Mouse (Mus musculus) T-cell, adult 2 months (primary cell): ENCODE measurements around the gene Grin2c.
A peak's percentile ranks its signal among the peaks of the same experiment; 100 is the strongest.

ENCODE experiments used
- DNase-seq: peaks from one replicate; pipeline ENCODE4 v3.0.0; 2022; ENCODE audit warnings: low spot score

Grin2c gene

DNA sequence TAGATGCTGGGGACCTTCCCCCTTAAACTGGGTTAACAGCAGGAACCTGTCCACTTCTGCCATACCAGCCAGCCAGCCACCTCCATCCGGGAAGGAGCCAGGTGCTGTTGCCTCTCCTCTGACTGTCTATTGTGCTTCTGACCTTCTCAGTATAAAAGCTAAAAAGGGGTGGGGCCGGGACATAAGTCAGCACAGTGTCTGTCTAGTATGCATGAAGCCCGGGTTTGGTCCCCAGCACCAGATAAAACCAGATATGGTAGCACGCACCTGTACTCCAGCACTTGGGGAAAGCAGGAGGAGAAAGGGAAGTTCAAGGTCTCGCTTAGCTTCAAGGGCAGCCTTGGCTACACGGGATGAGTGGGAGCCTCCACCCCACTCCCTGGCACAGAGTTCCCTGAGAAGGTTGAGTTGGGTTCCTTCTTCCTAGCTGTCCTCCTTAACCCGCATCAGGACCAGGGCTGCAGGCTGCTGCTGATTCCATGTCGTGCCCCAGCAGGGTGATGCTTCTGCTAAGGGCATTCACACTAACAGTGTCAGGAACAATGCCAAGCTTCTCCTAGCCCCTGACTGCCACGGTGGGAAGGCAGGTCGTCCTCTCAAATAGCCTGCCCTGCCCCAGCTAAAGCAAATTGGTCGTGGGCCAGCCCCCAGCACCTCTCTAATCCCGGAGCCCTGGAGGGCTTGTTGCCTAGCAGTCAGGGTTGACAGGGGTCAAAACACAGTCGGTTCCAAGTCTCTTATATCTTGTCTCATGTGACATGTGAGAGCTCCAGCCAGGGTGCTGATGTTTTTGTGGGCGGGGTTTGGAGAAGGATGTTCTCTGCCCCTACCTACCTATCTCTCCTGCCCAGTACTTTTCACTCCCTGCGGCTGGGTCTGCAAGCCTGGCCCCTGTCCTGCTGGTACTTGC, 37.8 kb downstream of the Grin2c start:
- DNase-seq: no peak

DNA sequence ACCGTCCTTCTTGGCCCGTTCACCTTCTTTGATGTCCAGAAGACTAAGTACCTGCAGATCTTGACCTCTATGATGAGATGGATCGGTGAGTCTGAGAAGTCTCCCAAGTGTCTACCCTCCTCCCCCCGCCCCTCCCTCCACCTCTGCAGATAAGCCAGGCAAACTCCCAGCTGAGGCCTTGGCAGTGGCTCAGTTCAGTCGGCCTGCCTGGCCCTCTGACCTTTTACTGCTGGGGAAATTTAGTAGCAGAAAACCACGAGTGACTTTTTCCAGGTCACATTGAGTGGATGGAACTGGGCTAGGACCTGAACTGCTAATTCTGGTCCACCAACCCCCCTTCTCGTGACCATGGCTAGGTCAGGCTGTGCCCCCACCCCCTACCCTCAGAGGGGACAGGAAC, 38.6 kb downstream of the Grin2c start:
- no peak for DNase-seq

DNA sequence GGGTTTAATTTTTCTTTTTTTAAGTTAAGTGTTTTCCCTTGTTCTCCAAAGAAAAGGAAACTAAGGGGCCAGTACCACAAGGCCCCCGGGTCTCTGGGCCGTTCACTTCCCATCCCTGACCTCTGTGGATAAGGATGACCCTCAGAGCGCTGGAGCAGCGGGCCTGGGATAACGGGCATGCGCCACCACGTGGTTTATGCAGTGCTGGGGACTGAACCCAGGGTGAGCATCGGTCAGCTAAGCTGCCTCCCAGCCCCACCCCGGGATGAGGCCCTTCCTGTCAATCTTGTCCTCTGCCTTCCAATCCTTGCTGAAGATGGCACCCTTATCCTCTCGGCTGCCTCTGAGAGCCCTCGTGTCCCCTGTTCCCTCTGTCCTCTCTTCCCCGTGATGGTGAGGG, 39.4 kb downstream of the Grin2c start:
- no peak for DNase-seq

DNA sequence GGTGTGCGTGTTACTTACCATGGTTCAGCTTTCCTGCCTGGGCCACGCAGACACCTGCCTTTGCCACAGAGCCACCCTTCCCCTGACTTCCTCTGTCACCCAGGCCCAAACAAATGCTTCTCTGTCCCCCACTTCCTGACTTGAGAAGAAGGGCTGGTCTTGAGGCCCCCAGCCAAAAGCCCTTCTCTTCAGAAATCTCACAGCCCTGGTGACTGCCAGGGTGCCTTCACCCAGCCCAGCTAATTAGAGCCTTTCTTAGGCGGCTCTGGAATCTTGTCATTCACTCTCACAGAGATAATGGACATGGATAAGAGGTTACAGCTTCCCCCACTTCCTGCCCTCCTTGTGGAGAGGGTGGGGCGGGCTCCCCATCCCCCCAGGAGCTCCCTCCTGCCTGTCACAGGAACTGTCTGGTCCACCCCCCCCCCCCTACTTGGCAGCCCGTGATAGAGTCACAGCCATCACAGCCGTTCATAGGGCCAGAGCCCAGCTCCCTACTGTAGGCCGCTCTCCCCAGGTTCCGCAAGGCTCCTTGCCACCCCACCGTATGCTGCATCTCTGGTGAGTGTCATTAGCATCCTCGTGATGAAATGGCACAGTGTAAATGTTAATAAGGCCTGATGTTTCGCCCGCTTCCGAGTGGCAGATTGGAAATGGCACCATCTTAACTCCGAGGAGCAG, 40.1 kb downstream of the Grin2c start:
- peak; percentile 59 for DNase-seq

DNA sequence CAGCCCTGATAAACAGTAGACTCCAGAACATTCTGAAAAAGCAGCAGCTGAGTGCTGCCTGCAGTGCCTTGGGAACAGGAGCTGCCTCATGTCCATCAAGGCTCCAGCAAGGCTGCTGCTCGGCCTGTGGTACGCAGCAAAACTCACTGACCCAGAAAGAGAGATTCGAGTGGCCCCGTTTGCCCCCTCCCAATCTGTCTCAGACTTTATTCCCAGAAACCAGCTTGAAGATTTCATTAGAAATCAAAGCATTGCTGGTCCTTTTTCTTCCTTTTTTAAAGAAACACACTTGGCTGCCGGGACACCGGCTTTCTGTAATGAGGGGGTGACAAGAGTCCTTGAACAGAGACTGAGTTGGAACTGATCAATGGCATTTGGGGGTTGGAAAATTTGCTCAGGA, 41.7 kb downstream of the Grin2c start:
- no peak for DNase-seq

DNA sequence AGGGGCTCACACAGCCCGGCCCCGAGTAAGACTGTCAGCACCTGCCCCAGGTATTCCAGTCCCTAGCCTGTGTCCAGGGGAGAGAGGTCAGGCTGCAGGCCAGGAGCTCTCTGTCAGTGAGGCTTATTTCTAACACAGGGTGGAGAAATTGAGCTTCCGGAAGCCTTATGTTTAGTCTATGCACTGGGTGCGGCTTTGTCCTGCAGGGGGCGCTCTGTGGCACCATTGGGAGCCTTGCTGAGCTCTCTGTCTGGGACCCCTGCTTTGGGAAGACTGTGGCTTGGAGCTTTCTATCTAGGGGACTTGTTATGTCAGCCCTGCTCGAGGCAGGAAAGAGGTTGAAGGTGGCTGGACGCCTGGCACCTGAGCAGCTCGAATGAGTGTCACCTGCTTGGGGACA, 42.2 kb downstream of the Grin2c start:
- peak; percentile 55 for DNase-seq

DNA sequence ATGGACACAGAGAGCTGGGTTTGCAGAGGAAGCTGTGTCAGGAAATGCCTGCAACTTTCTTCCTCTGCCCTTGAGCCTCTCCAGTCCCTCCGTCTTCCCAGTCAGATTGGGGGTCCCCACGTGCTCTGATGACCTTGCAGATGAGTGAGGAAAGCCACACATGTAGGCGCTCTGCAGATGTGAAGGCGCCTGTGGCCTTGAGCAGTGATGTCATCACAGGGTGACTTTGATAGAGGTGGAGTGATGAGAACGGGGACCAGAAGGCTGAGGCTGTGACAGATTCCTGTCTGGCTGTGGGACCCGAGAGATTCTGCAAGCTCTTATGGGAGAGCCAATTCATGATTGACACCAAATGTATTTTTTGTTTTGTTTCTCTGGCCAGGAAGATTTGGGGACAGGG, 43.2 kb downstream of the Grin2c start:
- DNase-seq: no peak

DNA sequence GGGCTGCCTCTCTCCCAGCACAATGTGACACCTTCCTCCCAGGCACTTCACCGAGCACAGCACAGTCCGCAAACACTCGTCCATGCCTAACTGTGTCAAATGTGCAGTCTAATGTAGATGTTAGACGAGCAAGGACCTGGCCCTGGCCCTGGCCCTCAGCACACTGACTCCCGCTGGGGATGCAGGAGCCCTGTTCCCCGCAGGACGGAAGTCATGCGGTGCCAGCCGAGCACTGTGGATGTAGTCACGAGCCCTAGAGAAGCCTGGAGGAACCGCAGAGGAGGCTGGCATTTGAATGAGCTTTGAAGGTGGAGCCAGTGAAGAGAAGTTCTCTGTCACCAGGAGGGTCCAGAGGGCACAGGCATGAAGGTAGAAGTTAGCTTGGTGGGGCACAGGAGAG, 43.6 kb downstream of the Grin2c start:
- peak; percentile 28 for DNase-seq

DNA sequence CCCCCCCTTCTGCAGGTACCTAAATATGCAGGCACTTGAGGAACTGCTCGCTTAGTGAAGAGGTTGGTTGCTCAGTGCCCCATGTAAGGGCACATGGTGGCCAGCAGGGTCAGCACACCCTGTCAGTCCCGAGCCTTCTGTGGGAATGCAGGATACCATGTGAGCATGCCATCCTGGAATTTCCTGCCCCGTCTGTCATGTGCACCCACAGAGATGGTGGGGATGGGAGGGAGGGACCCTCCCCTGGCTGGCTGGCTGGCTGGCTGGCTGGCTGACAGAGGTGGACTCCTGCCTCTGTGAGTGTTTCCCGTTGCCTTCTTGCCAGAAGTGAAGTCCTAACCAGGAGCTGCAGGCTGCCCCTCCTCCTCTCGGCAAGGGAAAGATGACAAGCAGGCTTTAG, 44.5 kb downstream of the Grin2c start:
- no peak for DNase-seq

DNA sequence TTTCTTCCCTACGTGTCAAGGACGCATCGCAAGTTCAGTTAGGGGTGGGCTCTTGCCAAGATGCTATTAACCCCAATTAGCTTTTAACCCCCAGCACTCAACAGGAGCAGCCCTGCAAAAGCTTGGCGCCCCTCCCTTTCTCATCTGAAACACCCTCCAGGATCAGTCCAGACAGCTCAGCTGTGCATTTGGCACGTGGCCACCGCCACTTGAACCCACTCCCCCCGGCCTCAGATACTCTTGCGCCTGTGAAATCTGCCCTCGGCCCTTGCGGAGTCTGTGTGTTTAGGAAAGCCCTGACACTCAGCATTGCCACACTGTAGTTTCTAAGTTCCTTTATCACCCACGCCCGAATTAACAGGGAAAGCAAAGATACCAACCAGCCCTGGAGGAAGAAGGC, 45.0 kb downstream of the Grin2c start:
- DNase-seq: no peak

DNA sequence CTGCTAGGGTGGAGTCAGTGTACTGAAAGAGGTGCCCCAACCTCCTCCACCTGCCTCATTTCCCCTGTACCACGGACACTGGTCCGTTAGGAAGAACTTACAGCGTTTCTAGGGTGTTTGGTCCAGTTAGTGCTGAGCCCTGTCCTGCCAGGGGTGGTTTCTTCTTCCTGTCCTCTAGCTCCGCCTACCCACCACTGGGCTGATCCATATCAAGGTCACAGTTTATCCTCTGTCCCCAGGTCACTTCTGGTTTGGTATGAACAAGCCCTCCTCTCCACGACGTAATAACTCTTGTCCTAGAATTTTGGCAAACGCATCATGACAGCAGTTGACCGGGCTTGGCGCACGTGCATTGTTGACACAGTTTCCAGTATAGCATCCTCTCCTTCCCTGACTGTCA, 47.4 kb downstream of the Grin2c start:
- DNase-seq: no peak

DNA sequence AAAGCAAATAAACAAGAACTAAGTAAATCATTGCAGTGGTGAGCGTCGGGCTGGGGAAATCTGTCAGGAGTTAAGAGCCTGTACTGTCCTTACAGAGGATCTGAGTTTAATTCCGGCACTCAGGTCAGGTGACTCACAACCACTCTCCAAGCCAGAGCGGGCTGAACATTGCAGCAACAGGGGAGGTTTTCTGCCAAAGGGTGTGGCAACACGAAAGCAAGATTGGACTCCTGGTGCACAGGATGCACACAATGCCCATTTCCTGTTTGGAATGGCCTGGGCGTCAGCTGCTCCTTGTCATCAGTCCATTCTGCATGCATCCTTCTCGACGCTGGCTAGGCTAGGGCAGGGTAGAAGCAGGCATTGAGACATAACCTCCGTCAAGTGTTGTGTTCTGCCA, 47.8 kb downstream of the Grin2c start:
- no peak for DNase-seq

DNA sequence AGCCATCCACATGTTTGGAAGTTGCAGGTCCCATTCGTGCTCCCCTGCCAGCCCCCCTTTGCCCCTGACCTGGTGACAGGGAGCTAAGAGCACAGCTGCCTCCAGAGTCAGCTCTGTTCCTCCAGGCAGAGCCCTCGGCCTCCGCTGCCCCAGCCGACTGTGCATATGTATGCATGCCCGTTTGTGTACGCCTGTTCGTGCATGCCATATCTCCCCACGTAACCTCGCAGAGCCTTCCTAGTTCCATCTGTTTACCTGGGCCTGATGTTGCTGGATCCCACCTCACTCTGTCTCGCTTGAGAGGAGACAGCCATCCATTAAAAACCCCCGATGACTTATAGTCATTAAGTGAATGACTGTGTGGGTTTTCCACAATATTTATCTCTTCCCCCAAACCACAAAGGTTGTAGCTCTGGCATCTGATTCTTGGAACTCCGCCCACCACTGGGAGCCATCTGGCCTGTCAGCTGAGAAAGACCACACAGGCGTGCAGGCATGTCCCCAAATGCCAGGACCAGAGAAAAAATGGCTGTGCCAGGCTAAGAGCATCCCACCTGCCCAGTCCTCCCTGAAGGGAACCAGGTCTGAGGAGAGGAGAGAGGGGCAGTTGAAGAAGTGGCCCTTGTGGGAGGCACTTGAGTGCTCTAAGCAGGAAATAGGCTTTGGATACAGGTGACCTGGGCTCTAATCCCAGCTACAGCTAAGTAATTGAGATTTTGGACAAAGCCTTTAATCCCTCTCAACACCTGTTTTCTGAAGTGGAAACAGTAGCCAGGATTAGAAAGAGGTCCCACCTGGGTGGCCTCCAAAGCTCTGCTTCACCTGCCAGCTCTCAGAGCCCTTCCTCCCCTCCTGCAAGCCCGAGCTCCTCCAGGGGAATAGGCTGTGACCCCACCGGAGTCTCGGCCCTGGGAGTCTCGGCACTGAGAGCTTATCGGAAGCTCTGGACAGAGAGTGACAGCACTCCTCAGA, 49.3 kb downstream of the Grin2c start:
- no peak for DNase-seq

DNA sequence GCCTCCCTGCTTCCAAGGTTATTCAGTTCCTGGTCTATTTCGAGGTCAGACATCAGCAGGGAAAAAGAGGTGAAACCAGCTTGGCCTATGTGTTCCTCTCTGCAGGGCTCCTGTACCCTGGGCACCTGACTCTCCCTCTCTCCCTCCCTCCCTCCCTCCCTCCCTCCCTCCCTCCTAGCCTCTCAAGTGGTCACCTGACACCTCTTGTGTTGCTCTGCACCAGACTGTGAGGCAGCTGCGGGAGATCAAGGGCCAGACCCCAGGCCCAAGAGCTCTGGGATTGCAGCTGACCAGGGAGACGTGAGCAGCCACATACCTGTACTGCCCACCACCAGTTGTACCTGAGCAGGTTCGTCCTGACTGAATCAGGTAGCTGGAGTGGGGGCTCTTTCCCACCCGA, 51.9 kb downstream of the Grin2c start:
- DNase-seq: no peak

DNA sequence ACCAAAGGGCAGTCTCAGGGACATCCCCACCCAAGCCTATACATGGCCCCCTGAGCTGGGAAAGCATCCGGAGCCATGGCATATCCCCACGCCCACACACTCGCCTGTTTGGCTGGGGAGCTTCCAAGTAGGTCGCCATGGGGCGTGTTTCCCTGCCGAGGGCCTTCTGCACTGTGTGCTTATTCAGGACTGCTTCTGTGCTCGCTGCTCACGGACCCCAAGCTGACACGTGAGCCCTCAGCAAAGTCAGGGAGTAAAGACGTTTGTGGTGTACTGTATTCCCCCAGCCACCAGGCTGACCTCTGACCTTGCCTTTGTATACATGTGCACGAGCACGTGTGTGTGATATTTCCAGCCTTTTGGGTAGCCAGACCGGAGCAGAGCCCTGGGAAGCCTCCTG, 54.9 kb downstream of the Grin2c start:
- no peak for DNase-seq

DNA sequence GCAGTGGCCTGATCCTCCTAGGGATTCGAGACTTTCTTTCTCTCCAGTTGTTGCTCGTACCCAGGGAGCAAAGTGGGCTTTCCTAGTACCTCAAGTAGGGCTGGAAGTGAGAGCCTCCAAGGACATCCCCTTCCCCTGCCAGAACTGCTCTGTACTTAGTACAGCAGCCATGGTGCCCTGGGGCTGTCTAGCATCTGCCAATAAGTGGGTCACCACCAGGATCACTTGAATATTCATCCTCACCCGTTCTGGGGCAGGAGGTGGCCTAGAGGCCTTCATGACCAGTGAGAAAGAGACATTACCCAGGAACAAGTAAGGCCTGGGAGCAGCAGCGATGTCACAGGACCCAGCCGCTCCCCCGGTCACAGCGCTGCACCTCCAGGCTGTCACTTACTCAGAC, 57.1 kb downstream of the Grin2c start:
- DNase-seq: no peak

DNA sequence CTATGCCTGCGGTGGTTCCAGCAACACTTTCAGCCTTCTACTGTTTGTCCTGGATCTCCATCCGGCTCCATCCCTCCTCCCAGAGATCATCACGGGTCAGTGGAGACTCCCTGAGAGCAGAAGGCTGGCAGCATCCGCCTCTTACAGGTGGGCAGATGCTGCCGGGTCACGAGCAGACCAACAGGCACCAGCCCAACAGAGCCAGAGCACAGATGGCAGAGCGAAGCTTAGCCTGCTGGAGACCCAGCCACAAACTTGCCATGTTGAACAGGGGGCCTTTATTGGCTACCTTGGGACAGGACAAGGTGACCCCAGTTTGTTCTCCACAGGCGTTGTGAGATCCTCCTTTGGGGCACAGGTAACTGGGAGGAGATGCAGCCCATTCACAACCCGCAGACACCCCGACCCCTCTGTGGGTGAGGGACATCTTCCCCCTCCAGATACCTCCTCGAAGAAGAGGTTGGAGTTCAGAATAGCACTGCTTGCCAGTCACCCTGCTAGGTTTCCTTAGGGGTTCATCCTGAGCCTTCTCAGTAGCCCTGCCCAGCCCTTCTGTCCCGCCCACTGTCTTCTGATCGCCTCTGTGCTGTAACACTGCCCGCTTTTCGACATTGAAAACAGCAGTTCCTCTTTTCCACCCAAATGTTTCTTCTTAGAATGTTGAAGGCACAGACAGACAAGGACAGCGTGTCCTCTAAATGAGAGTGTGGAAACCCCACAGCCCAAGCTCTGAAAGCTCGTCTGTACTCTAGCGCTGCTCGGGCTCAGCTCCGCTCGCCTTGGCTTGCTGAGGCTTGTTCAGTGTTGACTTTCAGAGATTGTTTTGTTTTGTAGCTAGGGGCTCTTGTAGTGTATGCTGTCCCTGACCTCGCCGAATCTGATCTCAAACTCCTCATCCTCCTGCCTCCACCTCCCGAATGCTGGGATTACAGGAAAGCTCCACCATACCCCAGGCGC, 58.0 kb downstream of the Grin2c start:
- no peak for DNase-seq

DNA sequence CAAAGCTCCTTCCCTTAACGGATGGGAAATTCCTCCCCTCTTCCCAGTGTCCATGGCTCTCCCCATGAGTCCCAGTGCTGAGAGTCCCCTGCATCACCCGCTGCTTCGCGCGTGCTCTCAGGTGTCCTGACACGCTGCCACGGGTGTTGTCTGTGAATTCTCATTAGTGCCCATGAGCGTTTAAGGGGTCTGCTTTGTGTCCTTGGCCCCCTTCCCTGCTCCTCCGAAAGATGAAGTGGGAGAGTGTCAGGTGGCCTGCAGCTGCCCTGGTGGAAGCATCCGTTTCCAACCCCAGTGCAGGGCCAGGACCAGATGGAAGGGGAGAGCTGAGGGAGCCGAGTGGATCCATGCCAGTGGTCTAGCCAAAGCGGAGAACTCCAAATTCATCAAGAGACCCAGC, 58.9 kb downstream of the Grin2c start:
- DNase-seq: no peak

DNA sequence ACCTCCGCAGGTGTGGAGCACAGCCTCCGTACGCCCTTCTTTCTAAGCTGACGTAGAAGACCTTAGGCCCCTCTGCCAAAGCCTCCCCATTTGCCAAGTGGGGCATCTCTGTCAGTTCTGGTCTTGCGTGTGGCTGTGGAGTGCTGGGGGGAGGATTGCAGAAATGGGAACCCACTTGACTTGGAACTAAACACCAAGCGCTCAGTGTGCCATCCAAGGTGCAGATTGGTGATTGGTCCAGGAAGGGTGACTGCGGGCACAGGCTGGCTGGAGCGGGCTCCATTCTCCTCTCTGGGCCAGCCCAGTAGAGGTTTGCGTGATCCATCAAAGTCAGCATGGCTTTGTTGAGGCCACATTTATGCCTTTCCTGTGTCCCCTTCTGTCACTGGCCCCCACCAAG, 64.3 kb downstream of the Grin2c start:
- no peak for DNase-seq

DNA sequence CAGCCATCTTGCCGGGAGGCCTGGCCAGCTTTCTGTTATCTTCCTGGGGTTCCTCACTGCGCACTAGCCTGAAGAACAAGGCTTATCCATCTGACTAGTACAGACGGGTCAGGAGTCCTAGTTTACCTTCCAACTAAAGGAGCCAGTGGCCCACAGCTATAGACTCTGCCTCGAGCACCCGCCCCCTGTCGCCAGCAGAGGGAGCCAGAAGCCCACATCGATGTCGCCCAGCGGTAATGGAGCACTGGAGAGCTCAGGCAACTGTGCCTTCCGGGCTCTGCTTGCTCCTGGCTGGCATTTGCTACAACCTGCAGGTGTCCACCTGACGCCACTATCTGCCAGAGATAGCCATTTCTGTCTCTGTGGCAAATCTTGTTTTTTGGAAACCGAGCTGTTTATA, 64.7 kb downstream of the Grin2c start:
- DNase-seq: peak; percentile 80

DNA sequence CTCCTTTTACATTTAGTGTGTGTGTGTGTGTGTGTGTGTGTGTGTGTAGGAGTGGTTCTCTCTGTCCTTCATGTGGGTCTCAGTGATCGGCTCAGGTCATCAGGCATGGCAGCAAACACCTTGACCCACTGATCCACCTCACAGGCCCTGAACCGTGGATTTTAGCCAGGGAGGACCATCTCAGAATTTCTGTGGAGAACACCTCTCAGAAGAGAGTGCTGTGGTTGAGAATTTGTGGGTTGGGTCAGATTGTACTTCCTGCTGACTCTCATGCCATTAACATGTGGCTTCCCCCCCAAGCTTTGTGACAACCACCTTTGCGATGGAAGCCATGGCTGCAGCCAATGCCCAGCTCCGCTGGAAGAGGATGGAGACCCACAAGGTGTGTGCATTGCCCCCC, 66.5 kb downstream of the Grin2c start:
- DNase-seq: no peak
